Mouse (Mus musculus) liver, embryonic 14.5 days (tissue): ENCODE data around the gene Ccl21a. TPM values are rescaled to one million over a fixed set of nuclear protein-coding genes. Genes with fewer than 3 reads are reported as not detected.
"Not testable (repeated sequence)": the region's sequence is repeated elsewhere in the genome, so short reads cannot be mapped to it uniquely, and the experiment has no call there.

Experiments
- ATAC-seq: fragments of 200-750 bp; cut with Nextera tagmentation; 2 replicates; pipeline ENCODE4 v1.8.0; 2017; ENCODE audit warnings: moderate number of reproducible peaks, mild to moderate bottlenecking, moderate library complexity; ENCODE audit not compliant: insufficient read depth
- DNase-seq, 3 experiments: peaks; one replicate each; pipeline ENCODE4 v3.0.0-alpha.2; 2012 to 2013; ENCODE audit warnings: low read depth in 3 of 3, low spot score in 3 of 3
- H3K27ac ChIP-seq: fragments of 300-500 bp; sonication (generic); 2 replicates; pipeline ENCODE4 v1.5.1; 2014; ENCODE audit warnings: moderate library complexity, mild to moderate bottlenecking, control low read depth, inconsistent platforms
- H3K27me3 ChIP-seq: fragments of 300-500 bp; sonication (generic); 2 replicates; pipeline ENCODE4 v1.6.1; 2014; ENCODE audit warnings: mild to moderate bottlenecking, low read length, moderate library complexity; ENCODE audit not compliant: control insufficient read depth, insufficient read depth
- H3K36me3 ChIP-seq: fragments of 300-500 bp; sonication (generic); replicated peaks from 2 replicates; pipeline ENCODE4 v1.6.1; 2014; ENCODE audit warnings: low read depth; ENCODE audit not compliant: control insufficient read depth, insufficient read depth
- H3K4me1 ChIP-seq, 2 experiments: fragments of 200-500 bp in 1 of 2; fragments of 300-500 bp in 1 of 2; sonication (generic) in 1 of 2; replicated peaks; 2 replicates each; pipeline ENCODE4 v1.6.1; 2012 to 2014; ENCODE audit warnings: antibody characterized with exemption in 1 of 2, inconsistent platforms in 1 of 2, low read length in 1 of 2; ENCODE audit not compliant: control insufficient read depth in 2 of 2, insufficient read depth in 2 of 2
- H3K4me2 ChIP-seq: fragments of 300-500 bp; sonication (generic); 2 replicates; pipeline ENCODE4 v1.6.1; 2014; ENCODE audit warnings: low read depth, mild to moderate bottlenecking, control low read depth, moderate library complexity
- H3K4me3 ChIP-seq, 2 experiments: fragments of 200-500 bp in 1 of 2; fragments of 300-500 bp in 1 of 2; sonication (generic) in 1 of 2; 2 replicates each; pipeline ENCODE4 v1.5.1; 2012 to 2014; ENCODE audit warnings: low read depth in 2 of 2, low read length in 2 of 2, mild to moderate bottlenecking in 2 of 2, control low read depth in 1 of 2, inconsistent platforms in 1 of 2, moderate library complexity in 1 of 2; ENCODE audit not compliant: insufficient read depth in 1 of 2
- H3K9ac ChIP-seq: fragments of 300-500 bp; sonication (generic); replicated peaks from 2 replicates; pipeline ENCODE4 v1.6.1; 2014; ENCODE audit warnings: mild to moderate bottlenecking, control low read depth, moderate library complexity
- H3K9me3 ChIP-seq: fragments of 300-500 bp; sonication (generic); 2 replicates; pipeline ENCODE4 v1.6.1; 2016; ENCODE audit warnings: low read length, mixed read lengths; ENCODE audit not compliant: control insufficient read depth
- WGBS: fragments of 180-500 bp; shearing (Covaris S2); extraction: QIAGEN DNeasy Blood & Tissue Kit; methylation state at CpG from one replicate; pipeline ENCODE4 v1.1.7; 2014; ENCODE audit not compliant: insufficient replicate concordance; 5-methylcytosine and 5-hydroxymethylcytosine counted together
- polyA plus RNA-seq, 2 experiments: library from polyadenylated mRNA; depleted of rRNA in 1 of 2; stranded (reverse) in 1 of 2; unstranded in 1 of 2; fragments of >200 nt; fragmentation: Nextera tagmentation in 1 of 2; extraction: Ambion mirVana in 1 of 2; gene quantifications; 2 replicates each; pipeline versions ENCODE4 v1.2.1 to v1.2.3; 2012 to 2014

Gene Ccl21a
- polyA plus RNA-seq (2012; rRNA removed): 0.10 and 0.14 TPM in 2 replicates
- not detected in 2 replicates for polyA plus RNA-seq (2014; fragmentation: Nextera tagmentation; extraction: Ambion mirVana)

DNA sequence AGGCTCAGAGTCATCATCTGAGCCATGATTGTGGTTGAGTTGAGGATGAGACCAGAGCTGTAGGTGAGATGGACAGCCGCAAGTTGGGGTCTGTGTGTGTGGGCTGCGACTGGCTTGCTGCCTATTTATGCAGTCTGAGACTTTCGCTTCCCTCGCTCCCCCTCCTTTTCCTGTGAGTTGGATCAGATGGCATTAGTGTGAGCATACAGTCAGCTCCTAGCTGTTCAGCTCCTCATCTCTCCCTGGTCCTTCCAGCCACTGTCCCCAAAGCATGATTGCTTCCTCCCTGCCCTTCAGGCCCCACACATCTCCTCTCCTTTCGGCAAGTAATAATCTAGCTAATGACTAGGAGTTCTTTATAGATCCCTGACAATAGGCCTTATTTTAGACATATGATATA, at the start of gene Ccl21a:
Gene Ccl21a, minus strand, starts transcription at position 101 of the 400 bp plus-strand sequence.
- not testable (repeated sequence) for DNase-seq, H3K4me2 ChIP-seq, H3K27ac ChIP-seq, ATAC-seq, H3K36me3 ChIP-seq, H3K4me1 ChIP-seq, H3K27me3 ChIP-seq, H3K9me3 ChIP-seq, H3K9ac ChIP-seq, H3K4me3 ChIP-seq
- no CpG with 5 or more reads among the region's 5 CpGs for WGBS

DNA sequence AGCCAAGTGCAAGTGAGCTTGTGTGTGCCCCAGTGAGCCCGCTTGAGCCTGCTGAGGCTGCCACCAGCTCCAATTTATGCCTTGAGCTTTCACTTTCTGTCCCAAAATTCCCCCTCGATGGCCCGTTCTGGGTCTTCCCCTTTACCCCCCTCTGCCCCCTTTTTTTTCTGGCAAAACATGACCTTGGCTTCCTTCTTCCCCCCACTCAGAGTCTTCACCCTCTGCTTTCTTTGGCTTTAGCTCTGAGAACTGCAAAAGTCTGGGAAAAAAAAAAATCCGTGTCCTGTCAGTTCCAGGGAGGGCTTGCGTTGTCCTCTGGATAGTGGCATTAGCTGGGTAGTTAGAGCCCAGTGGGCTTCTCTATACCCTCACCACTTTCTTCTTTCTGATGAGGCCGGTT, 17.3 kb downstream of the Ccl21a start, which contains the start of gene Ccl19:
Gene Ccl19, minus strand, starts transcription at position 101 of the 400 bp plus-strand sequence.
- ATAC-seq, H3K4me2 ChIP-seq, H3K27me3 ChIP-seq, H3K9ac ChIP-seq, H3K36me3 ChIP-seq, H3K4me3 ChIP-seq, DNase-seq, H3K27ac ChIP-seq, H3K9me3 ChIP-seq, H3K4me1 ChIP-seq: not testable (repeated sequence)
- no CpG with 5 or more reads among the region's 6 CpGs for WGBS

DNA sequence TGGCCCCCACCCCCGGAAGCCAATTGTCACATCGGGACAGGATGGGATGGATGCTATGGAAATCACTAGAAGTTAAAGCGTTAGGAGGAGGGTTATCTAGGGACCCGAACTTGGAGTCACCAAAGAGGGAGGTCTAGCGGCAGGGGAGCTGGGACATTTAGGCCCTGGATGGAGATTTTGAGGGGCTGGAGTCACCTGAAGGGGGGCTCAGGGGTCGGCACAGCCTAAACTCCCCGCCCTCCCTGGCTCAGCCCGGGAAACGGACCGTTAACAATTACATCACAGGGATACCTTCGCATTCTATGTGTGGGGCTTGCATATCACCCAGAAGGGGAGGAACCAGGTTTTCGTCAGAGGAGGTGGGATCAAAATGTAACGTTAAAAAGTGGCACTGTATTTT, 38.5 kb downstream of the Ccl21a start, which contains the start of gene 4930578G10Rik:
Gene 4930578G10Rik, plus strand, starts transcription at position 301 of the 400 bp plus-strand sequence.
- ATAC-seq, H3K9me3 ChIP-seq, H3K4me1 ChIP-seq, DNase-seq, H3K4me3 ChIP-seq, H3K27me3 ChIP-seq, H3K9ac ChIP-seq, H3K27ac ChIP-seq, H3K4me2 ChIP-seq, H3K36me3 ChIP-seq: not testable (repeated sequence)
- WGBS: no CpG with 5 or more reads among the region's 13 CpGs

Other genes with a start within 250 kb of the Ccl21a start
- gene Fam205a2, start 245.8 kb downstream of the Ccl21a start, polyA plus RNA-seq (2012; rRNA removed): 0.02 TPM in 1 of 2 replicates, not detected in the other
- not detected in 2 replicates for gene Fam205a2, start 245.8 kb downstream of the Ccl21a start, polyA plus RNA-seq (2014; fragmentation: Nextera tagmentation; extraction: Ambion mirVana)
- not detected in 2 replicates for gene Gm10591, start 161.8 kb downstream of the Ccl21a start, polyA plus RNA-seq (2012; rRNA removed)
- not detected in 2 replicates for gene Gm10591, start 161.8 kb downstream of the Ccl21a start, polyA plus RNA-seq (2014; fragmentation: Nextera tagmentation; extraction: Ambion mirVana)
- not detected in 2 replicates for gene Gm2564, start 144.3 kb downstream of the Ccl21a start, polyA plus RNA-seq (2012; rRNA removed)
- gene Gm2564, start 144.3 kb downstream of the Ccl21a start, polyA plus RNA-seq (2014; fragmentation: Nextera tagmentation; extraction: Ambion mirVana): not detected in 2 replicates
- gene Ccl27b, start 118.7 kb downstream of the Ccl21a start, polyA plus RNA-seq (2012; rRNA removed): not detected in 2 replicates
- gene Ccl27b, start 118.7 kb downstream of the Ccl21a start, polyA plus RNA-seq (2014; fragmentation: Nextera tagmentation; extraction: Ambion mirVana): not detected in 2 replicates
- gene Il11ra2, start 112.1 kb downstream of the Ccl21a start, polyA plus RNA-seq (2012; rRNA removed): not detected in 2 replicates
- gene Il11ra2, start 112.1 kb downstream of the Ccl21a start, polyA plus RNA-seq (2014; fragmentation: Nextera tagmentation; extraction: Ambion mirVana): not detected in 2 replicates
- not detected in 2 replicates for gene 4930578G10Rik, start 38.4 kb downstream of the Ccl21a start, polyA plus RNA-seq (2012; rRNA removed)
- gene 4930578G10Rik, start 38.4 kb downstream of the Ccl21a start, polyA plus RNA-seq (2014; fragmentation: Nextera tagmentation; extraction: Ambion mirVana): not detected in 2 replicates
- gene Ccl19, start 17.4 kb downstream of the Ccl21a start, polyA plus RNA-seq (2012; rRNA removed): not detected in 2 replicates
- gene Ccl19, start 17.4 kb downstream of the Ccl21a start, polyA plus RNA-seq (2014; fragmentation: Nextera tagmentation; extraction: Ambion mirVana): not detected in 2 replicates
- gene Fam205a1, start 79.9 kb upstream of the Ccl21a start, polyA plus RNA-seq (2012; rRNA removed): 0.21 and 0.22 TPM in 2 replicates
- gene Fam205a1, start 79.9 kb upstream of the Ccl21a start, polyA plus RNA-seq (2014; fragmentation: Nextera tagmentation; extraction: Ambion mirVana): 0.04 and 0.28 TPM in 2 replicates
- gene Gm12394, start 82.8 kb upstream of the Ccl21a start, polyA plus RNA-seq (2012; rRNA removed): 0.01 TPM in 1 of 2 replicates, not detected in the other
- gene Gm12394, start 82.8 kb upstream of the Ccl21a start, polyA plus RNA-seq (2014; fragmentation: Nextera tagmentation; extraction: Ambion mirVana): 0.05 TPM in 1 of 2 replicates, not detected in the other
- gene Fam205c, start 100.2 kb upstream of the Ccl21a start, polyA plus RNA-seq (2012; rRNA removed): 0.06 and 0.07 TPM in 2 replicates
- gene Fam205c, start 100.2 kb upstream of the Ccl21a start, polyA plus RNA-seq (2014; fragmentation: Nextera tagmentation; extraction: Ambion mirVana): 0.15 and 0.30 TPM in 2 replicates
- 0.12 and 0.16 TPM in 2 replicates for gene Phf24, start 142.7 kb upstream of the Ccl21a start, polyA plus RNA-seq (2012; rRNA removed)
- gene Phf24, start 142.7 kb upstream of the Ccl21a start, polyA plus RNA-seq (2014; fragmentation: Nextera tagmentation; extraction: Ambion mirVana): 0.08 and 0.14 TPM in 2 replicates
- gene Dnajb5, start 175.8 kb upstream of the Ccl21a start, polyA plus RNA-seq (2012; rRNA removed): 0.90 and 1.3 TPM in 2 replicates
- gene Dnajb5, start 175.8 kb upstream of the Ccl21a start, polyA plus RNA-seq (2014; fragmentation: Nextera tagmentation; extraction: Ambion mirVana): 0.43 and 0.54 TPM in 2 replicates
- gene 1700022I11Rik, start 195.6 kb upstream of the Ccl21a start, polyA plus RNA-seq (2012; rRNA removed): 0.07 TPM in 1 of 2 replicates, not detected in the other
- gene 1700022I11Rik, start 195.6 kb upstream of the Ccl21a start, polyA plus RNA-seq (2014; fragmentation: Nextera tagmentation; extraction: Ambion mirVana): 0.16 and 0.44 TPM in 2 replicates
- 48.9 and 80.0 TPM in 2 replicates for gene Vcp, start 226.5 kb upstream of the Ccl21a start, polyA plus RNA-seq (2012; rRNA removed)
- gene Vcp, start 226.5 kb upstream of the Ccl21a start, polyA plus RNA-seq (2014; fragmentation: Nextera tagmentation; extraction: Ambion mirVana): 176 and 191 TPM in 2 replicates
- gene Fancg, start 236.5 kb upstream of the Ccl21a start, polyA plus RNA-seq (2012; rRNA removed): 8.2 and 9.9 TPM in 2 replicates
- gene Fancg, start 236.5 kb upstream of the Ccl21a start, polyA plus RNA-seq (2014; fragmentation: Nextera tagmentation; extraction: Ambion mirVana): 8.3 and 10.0 TPM in 2 replicates